Mouse (Mus musculus): Measurements from ENCODE around the gene Prr22.
A peak's percentile ranks its signal among the peaks of the same experiment; 100 is the strongest.

The Prr22 gene

GRCm38 (mm10) chr17:56761077-56761476 is 9.0 kb upstream of the Prr22 start:
- no peak for DNase-seq (ENCODE audit: low spot score)

- DNase-seq (ENCODE audit: low spot score) = peak; percentile 95
These were observed 8.0 kb upstream of the Prr22 start for GRCm38 (mm10) chr17:56761991-56762410.

GRCm38 (mm10) chr17:56762769-56763731 is 7.0 kb upstream of the Prr22 start:
- DNase-seq (ENCODE audit: low spot score) = peak; percentile 69

DNA sequence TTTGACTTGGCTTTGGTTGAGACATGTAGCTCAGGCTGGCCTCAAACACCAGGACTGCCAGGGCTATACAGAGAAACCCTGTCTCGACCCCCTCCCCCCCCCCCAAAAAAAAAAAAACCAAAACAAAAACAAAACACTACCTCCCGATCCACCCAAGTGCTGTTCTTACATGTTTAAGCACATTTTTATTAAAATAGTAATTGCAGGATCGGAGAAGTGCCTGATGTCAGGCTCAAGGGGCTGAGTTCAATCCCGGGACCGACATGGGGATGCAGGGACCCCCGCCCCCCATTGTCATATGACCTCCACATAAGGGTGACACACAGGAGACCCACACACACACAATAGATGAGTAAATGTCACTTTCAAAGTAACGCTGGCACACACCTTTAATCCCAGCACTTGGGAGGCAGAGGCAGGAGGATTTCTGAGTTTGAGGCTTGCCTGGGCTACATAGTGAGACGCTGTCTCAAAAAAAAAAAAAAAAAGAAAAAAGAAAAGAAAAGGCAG is 6.3 kb upstream of the Prr22 start:
- no peak for DNase-seq (ENCODE audit: low spot score)

DNA sequence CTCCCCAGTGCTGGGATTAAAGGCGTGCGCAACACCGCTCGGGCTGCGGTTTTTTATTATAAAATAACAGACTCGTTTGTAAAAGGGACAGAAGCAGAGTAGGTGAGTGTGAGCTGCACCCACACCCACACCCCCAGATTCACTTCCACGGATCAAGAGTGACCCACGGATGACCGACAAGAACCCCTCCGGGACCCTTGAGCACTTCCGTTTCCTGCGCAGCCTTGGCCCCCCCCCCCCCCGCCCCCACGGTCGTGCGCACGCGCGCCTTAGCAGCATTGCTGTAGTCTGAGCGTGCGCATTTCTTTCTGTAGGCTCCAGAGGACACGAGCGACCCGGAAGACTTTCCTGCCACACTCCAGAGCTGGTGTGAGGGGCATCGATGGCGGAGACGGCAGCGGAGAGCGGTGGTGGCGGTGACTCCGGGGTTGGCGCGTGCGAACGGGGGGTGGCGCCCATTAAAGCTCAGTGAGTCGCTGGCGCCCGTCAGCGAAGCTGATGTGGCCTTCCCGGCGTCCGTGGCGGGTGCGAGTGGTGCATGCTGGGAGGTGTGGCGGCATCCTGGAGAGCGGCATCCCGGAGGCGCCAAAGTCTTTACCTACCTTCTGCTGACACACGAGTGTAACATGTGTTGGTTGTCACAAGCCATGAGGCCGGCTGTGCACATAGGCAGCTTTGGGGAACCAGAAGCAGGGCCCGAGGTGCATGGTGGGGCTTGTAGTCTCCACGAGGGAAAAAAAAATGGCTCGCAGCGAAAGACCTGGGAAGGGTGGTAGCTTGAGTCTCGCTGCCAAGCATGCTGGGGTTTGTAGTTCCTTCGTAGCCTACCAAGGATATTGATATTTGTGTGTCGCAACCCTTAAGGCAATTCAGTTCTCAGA is 5.3 kb upstream of the Prr22 start, which contains the start of gene Dus3l:
Gene Dus3l (plus strand): TSS at position 284 of the 881 bp plus-strand sequence.
- DNase-seq (ENCODE audit: low spot score) = peak; percentile 86

GRCm38 (mm10) chr17:56765431-56765830 is 4.6 kb upstream of the Prr22 start:
- DNase-seq (ENCODE audit: low spot score) = no peak

- DNase-seq (ENCODE audit: low spot score) = no peak
These were observed 3.2 kb upstream of the Prr22 start for GRCm38 (mm10) chr17:56766631-56767405.

DNA sequence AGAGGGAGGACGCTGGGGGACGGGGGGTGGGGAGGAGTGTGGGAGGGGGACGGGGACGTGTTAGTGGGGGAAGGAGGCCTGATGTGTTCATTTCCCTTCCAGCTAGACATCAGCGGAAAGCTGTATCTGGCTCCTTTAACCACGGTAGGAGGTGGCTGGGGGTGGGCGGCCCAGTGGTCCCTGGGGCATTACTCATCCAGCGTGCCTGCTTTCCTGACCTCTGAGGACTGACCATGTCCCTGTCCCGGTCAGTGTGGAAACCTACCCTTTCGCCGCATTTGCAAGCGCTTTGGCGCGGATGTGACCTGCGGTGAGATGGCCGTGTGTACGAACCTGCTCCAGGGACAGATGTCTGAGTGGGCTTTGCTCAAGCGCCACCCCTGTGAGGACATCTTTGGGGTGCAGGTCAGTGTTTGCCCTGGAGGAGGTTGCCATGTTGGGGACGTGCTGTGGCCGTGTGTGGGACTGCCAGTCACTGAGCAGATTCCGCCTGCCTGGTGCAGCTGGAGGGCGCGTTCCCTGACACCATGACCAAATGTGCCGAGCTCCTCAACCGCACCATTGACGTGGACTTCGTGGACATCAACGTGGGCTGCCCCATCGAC is 2.4 kb upstream of the Prr22 start:
- DNase-seq (ENCODE audit: low spot score) = no peak

DNA sequence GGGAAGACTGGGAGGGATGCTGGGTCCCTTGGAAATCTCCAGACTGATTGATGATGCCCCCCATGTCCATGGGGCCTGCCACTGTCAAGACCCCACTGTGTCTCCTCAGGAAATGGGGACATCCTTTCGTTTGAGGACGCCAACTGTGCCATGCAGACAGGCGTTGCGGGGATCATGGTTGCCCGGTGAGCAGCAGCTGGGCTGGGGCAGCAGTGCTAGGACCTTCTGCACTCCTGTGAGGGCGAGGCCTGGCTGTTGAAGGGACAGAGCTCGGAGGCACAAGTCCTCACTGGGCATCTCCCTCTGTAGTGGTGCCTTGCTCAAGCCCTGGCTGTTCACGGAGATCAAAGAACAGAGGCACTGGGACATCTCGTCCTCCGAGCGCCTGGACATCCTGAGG is 1.1 kb upstream of the Prr22 start:
- DNase-seq (ENCODE audit: low spot score) = no peak

GRCm38 (mm10) chr17:56777568-56777967 is 7.5 kb downstream of the Prr22 start:
- peak; percentile 66 for DNase-seq (ENCODE audit: low spot score)

DNA sequence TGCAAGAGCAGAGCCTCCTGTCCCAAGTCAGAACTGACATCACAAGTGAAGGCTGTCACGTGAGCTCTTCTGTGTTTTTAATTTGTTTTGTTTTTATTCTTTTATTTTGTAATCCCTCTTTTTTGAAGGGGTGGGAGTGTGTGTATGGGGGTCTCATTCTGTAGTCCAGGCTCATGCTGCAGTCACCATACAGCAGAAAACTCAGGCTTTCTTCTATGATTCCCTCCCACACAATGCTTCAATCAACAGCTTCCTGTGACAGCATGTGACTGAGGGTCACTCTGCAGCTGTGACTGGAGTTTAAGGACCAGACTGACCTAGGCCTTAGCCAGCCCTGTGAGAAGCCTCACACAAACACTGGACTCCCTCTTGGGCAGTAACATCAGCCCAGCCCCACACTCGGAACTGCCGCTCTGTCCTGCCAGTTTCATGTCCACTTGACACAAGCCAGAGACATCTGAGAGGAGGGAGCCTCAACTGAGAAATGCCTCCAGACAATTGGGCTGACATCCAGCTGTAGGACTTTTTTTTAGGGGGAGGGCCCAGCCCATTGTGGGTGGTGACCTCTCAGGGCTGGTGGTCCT is 8.8 kb downstream of the Prr22 start:
- DNase-seq (ENCODE audit: low spot score) = no peak

- DNase-seq (ENCODE audit: low spot score) = no peak
These were observed 10.4 kb downstream of the Prr22 start for GRCm38 (mm10) chr17:56780291-56780978.

- DNase-seq (ENCODE audit: low spot score) = no peak
These were observed 18.8 kb downstream of the Prr22 start for GRCm38 (mm10) chr17:56788886-56789285.

DNA sequence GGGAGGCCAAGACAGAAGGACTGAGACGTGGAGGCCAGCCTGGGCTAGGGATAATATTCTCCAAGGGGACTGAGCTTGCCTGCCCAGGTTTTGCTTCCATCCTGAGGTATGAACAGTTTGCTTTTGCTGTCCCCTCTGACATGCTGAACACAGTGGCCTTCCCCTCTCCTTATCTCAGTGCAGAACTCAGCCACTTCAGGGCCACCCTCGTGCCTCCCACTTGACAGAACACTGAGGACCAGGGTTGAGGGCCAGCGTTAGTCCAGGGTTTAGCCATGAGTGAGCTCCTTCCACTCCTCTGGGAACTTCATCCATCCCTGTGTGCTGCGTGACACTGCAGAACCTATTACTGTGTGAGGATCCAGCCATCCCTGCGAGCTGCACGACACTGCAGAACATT is 19.2 kb downstream of the Prr22 start:
- DNase-seq (ENCODE audit: low spot score) = no peak

DNA sequence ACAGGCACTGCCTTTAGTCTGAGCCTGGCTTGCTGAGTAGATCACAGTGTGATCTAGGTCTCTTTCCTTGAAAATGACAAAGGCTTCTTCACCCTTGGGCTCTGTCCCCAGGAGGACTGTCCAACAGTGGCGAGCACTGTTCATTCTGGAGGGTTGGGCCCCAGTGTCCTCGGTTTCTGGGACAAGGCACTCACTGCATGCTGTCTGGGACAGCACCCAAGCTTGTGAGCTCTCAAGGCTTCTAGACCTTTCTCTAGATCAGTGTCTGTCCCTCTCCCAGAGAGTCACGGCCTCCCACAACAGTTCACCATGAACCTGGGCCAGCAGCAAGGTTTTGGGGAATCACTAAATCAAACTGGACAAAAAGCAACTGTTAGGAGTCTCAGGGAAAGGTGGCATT is 22.5 kb downstream of the Prr22 start:
- no peak for DNase-seq (ENCODE audit: low spot score)

DNA sequence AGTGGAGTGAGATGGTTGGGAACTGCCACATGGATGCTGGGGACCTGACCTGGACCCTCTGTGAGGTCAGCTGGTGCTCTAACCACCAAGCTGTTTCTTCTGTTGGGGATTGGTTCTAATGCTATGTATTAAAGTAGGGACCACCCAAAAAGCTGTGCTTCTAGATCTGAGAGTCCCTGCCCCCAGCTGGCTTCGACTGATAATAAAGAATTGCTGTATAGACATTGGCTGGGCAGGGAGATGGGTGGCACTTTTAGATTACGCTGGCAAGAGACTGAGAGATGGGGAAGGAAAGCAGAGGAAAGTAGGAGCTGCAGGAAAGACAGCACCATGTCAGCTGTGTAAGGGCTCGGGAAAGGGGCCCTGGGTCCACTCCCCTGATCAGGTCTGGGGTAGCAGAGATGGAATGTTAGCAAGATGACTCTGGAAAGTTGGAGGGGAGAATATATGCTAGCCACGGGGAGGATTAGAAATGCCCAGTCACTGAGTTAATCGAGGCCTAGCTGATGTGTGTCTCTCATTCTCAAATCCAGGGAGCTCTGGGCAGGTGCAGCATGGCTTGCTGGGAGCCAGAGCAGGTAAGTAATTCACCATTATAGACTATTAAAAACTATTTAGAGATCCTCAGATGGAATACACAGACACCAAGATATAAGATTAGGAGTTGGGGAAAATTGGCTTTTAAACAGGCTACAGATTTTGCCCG is 23.7 kb downstream of the Prr22 start:
- no peak for DNase-seq (ENCODE audit: low spot score)

GRCm38 (mm10) chr17:56799276-56799675 is 29.2 kb downstream of the Prr22 start:
- no peak for DNase-seq (ENCODE audit: low spot score)

- DNase-seq (ENCODE audit: low spot score) = no peak
These were observed 32.0 kb downstream of the Prr22 start for GRCm38 (mm10) chr17:56802065-56802464.

DNA sequence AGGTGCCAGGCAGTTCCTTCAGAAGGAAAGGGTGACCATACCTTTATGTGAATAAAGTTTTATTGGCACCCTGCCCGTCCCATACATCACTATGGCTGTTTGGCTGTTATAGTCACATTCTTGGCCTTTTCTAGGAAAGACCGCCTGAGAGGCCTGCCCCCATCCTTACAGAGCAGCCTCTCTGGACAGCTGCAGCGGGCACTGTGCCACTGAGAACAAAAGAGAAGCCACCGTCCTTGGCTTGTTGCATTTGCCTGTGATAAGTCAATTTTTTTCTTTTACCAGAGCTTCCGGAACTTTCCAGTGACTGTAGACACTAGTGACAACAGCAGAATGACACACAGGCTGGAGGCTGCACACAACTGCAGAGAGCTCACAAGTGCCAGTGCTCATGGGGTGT is 34.9 kb downstream of the Prr22 start:
- peak; percentile 84 for DNase-seq (ENCODE audit: low spot score)

DNA sequence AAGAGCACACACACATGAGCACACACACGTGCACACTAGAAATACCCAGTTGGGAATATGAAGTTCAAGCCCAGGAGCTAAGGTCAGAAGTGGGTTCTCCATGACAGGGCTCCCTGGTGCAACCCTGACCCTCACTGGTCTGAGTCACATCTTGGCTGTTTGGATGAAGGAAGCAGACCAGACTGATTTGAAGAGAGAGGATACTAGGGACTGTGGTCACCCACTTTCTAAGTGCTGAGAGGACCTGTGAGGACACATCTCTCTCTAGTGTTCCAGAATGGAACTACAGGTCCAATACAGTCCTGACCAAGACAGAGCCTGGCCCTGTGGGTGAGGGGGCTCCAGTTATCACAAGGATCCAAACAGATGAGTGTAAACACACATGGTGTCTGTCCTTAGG is 35.7 kb downstream of the Prr22 start:
- DNase-seq (ENCODE audit: low spot score) = no peak
